Mouse (Mus musculus) neural tube, embryonic 14.5 days (tissue): ENCODE results near the gene Mup5. TPM values are rescaled to one million over a fixed set of nuclear protein-coding genes. Genes with fewer than 3 reads are reported as not detected.
"Not testable (repeated sequence)": the region's sequence is repeated elsewhere in the genome, so short reads cannot be mapped to it uniquely, and the experiment has no call there.

ENCODE experiments used
- ATAC-seq: fragments of 200-750 bp; cut with Nextera tagmentation; 2 replicates; pipeline ENCODE4 v1.8.0; 2017; ENCODE audit warnings: low read depth, mild to moderate bottlenecking, moderate TSS enrichment, moderate library complexity
- H3K27ac ChIP-seq: fragments of 300-500 bp; sonication (generic); 2 replicates; pipeline ENCODE4 v1.5.1; 2014; ENCODE audit warnings: low read depth, mild to moderate bottlenecking, control low read depth, low read length, moderate library complexity, mixed read lengths
- H3K27me3 ChIP-seq: fragments of 300-500 bp; sonication (generic); 2 replicates; pipeline ENCODE4 v1.6.1; 2014; ENCODE audit warnings: low read length; ENCODE audit not compliant: control insufficient read depth, insufficient read depth
- H3K36me3 ChIP-seq: fragments of 300-500 bp; sonication (generic); 2 replicates; pipeline ENCODE4 v1.6.1; 2014; ENCODE audit warnings: low read length, mixed read lengths; ENCODE audit not compliant: control insufficient read depth, insufficient read depth
- H3K4me1 ChIP-seq: fragments of 300-500 bp; sonication (generic); 2 replicates; pipeline ENCODE4 v1.6.1; 2014; ENCODE audit warnings: low read length; ENCODE audit not compliant: control insufficient read depth, insufficient read depth
- H3K4me2 ChIP-seq: fragments of 300-500 bp; sonication (generic); 2 replicates; pipeline ENCODE4 v1.6.1; 2014; ENCODE audit warnings: mild to moderate bottlenecking, low read depth, low read length, control low read depth
- H3K4me3 ChIP-seq: fragments of 300-500 bp; sonication (generic); 2 replicates; pipeline ENCODE4 v1.5.1; 2014; ENCODE audit warnings: low read depth, low read length, control low read depth, mixed read lengths
- H3K9ac ChIP-seq: fragments of 300-500 bp; sonication (generic); replicated peaks from 2 replicates; pipeline ENCODE4 v1.6.1; 2014; ENCODE audit warnings: low read depth, mild to moderate bottlenecking, control low read depth, low read length, mixed read lengths
- H3K9me3 ChIP-seq: fragments of 300-500 bp; sonication (generic); 2 replicates; pipeline ENCODE4 v1.6.1; 2016; ENCODE audit warnings: low read length; ENCODE audit not compliant: control insufficient read depth
- WGBS: fragments of 180-500 bp; shearing (Covaris S2); extraction: QIAGEN DNeasy Blood & Tissue Kit; methylation state at CpG from one replicate; pipeline ENCODE4 v1.1.7; 2014; 5-methylcytosine and 5-hydroxymethylcytosine counted together
- polyA plus RNA-seq: library from polyadenylated mRNA; unstranded; fragments of >200 nt; fragmentation: Nextera tagmentation; extraction: Ambion mirVana; gene quantifications from 2 replicates; pipeline ENCODE4 v1.2.1, GENCODE M21; 2014

Gene Mup5
- polyA plus RNA-seq = not detected in 2 replicates

- ATAC-seq = no peak
- 75% methylated on average over 4 of the region's 4 CpGs for WGBS
- H3K36me3 ChIP-seq = no peaks in the 10 kb centered on the region
Observed at GRCm38 (mm10) chr4:61834952-61835708, at the start of gene Mup5. TSS of gene Mup5 (minus strand) at chr4:61835233.

GRCm38 (mm10) chr4:61858160-61858559, 23.1 kb upstream of the Mup5 start:
- Histone ChIP-seq H3K27ac (no peak overlapping the region), H3K4me1 (no peaks in the 10 kb centered on the region), H3K36me3 (no peaks in the 10 kb centered on the region), H3K4me3 (no peak overlapping the region), H3K9ac (no peak overlapping the region), H3K27me3 (no peaks in the 10 kb centered on the region), H3K4me2 (no peak overlapping the region), H3K9me3 (no peaks in the 10 kb centered on the region)
- WGBS = 48% methylated on average over 4 of the region's 4 CpGs
- ATAC-seq = no peak

More at GRCm38 (mm10) chr4:61834952-61835708, at the start of gene Mup5:
- no peak within 1 kb of the TSS for H3K9ac ChIP-seq
- H3K27ac ChIP-seq = no peak within 1 kb of the TSS
- no peaks in the 10 kb centered on the region for H3K27me3 ChIP-seq
- H3K4me2 ChIP-seq = no peak within 1 kb of the TSS
- no peak within 1 kb of the TSS for H3K4me3 ChIP-seq
- no peaks in the 10 kb centered on the region for H3K9me3 ChIP-seq
- no peaks in the 10 kb centered on the region for H3K4me1 ChIP-seq

DNA sequence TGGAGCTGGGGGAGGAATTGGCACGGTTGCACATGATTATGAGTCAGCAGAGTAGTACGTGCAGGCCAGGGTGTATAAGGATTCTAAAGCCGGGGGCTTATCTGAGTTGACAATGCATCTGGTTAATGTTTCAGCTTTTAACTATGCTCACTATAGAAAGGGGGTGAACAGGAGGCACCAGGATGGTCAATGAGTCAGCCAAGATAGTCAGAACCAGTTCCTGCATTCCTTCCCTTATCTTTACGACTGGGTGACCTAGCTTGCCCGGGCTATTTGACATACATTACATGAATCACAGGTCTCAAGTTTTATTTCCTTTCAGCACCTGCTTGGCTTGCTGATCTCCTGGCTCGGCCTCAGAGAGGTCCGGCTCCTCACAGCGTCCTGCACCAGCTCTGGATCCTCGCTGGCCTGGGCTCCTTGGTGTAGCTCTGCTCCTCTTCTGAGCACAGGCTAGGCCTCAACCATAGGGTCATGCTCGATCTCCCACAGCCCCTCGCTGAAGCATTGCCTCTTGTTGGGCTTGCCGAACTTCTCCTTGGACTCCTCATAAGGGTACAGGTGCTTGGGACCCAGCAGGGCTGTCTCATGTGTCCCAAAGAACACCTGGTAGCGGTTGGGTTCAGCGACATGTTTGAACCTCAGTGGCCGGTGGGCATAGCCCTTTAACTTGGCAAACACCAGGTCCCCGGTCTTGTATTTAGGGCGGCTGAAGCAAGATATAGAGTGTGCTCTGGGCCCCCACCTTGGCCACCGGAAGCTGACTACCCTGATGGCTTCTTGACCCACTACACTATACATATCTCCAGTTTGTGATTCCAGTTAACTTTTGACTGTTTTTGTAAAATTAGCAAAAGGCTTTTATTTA, 21.0 kb upstream of the Mup5 start:
- no peak overlapping the region for H3K27ac ChIP-seq
- H3K27me3 ChIP-seq = no peaks in the 10 kb centered on the region
- H3K4me1 ChIP-seq = no peaks in the 10 kb centered on the region
- peak; percentile 60 for ATAC-seq
- H3K4me2 ChIP-seq = no peak overlapping the region
- no peak overlapping the region for H3K9ac ChIP-seq
- no peaks in the 10 kb centered on the region for H3K9me3 ChIP-seq
- no peak overlapping the region for H3K4me3 ChIP-seq
- 94% methylated on average over 18 of the region's 18 CpGs for WGBS
- H3K36me3 ChIP-seq = no peaks in the 10 kb centered on the region

GRCm38 (mm10) chr4:61855344-61855743, 20.3 kb upstream of the Mup5 start:
- Histone ChIP-seq H3K9ac (no peak overlapping the region), H3K4me1 (no peaks in the 10 kb centered on the region), H3K9me3 (no peaks in the 10 kb centered on the region), H3K27me3 (no peaks in the 10 kb centered on the region), H3K4me2 (no peak overlapping the region), H3K36me3 (no peaks in the 10 kb centered on the region), H3K27ac (no peak overlapping the region), H3K4me3 (no peak overlapping the region)
- WGBS = 86% methylated on average over 6 of the region's 6 CpGs
- no peak; the same call in 1 of the 2 replicates for ATAC-seq

DNA sequence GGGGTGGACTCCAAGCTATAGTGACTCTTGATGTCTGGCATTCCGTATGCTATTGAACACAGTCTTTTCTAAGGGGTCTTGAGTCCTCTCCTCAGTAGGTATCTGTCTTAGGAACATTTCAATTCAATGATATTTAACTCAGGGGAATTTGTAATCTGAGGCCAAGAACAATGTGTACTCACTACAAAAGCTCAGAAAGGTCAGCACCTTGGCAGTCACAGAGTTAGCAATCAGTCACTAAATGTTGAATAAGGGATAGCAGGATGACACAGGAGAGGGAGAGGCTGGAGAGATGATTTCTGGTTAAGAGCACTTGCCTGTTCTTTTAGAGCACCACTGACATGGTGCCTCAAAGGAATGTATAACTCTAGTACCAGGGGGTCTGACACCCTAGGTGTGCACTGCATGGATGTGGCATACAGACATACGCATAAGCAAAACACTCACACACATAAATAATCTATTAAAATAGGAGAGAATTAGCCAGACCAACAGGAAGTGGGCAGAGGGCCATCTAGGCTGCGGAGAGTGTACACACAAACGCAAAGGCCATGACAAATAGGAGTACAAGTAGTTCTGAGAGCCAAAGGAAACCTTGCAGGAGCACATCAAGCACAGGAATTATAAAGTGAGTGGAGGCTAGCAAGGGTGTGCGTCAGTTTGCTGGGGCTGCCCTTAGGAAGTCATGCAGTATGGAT, 9.9 kb upstream of the Mup5 start:
- WGBS = 92% methylated on average over 5 of the region's 5 CpGs
- Histone ChIP-seq H3K27ac (no peak overlapping the region), H3K9ac (no peak overlapping the region), H3K4me1 (no peaks in the 10 kb centered on the region), H3K4me3 (no peak overlapping the region), H3K27me3 (no peaks in the 10 kb centered on the region), H3K4me2 (no peak overlapping the region), H3K9me3 (0 out of 2 replicates have a peak, but pooled peaks cover 2% of the 10 kb centered on the region), H3K36me3 (no peaks in the 10 kb centered on the region)
- ATAC-seq = no peak

- H3K9ac ChIP-seq = no peak overlapping the region
- no peaks in the 10 kb centered on the region for H3K36me3 ChIP-seq
- H3K4me2 ChIP-seq = no peak overlapping the region
- H3K4me3 ChIP-seq = no peak overlapping the region
- ATAC-seq = no peak
- no peaks in the 10 kb centered on the region for H3K9me3 ChIP-seq
- no peaks in the 10 kb centered on the region for H3K4me1 ChIP-seq
- no peaks in the 10 kb centered on the region for H3K27me3 ChIP-seq
- H3K27ac ChIP-seq = no peak overlapping the region
- 77% methylated on average over 4 of the region's 4 CpGs for WGBS
Observed at GRCm38 (mm10) chr4:61829211-61829610, 5.8 kb downstream of the Mup5 start.

- 87% methylated on average over 15 of the region's 15 CpGs for WGBS
- ATAC-seq = no peak
- H3K4me1 ChIP-seq = no peaks in the 10 kb centered on the region
Observed at GRCm38 (mm10) chr4:61823185-61823584, 11.8 kb downstream of the Mup5 start.

DNA sequence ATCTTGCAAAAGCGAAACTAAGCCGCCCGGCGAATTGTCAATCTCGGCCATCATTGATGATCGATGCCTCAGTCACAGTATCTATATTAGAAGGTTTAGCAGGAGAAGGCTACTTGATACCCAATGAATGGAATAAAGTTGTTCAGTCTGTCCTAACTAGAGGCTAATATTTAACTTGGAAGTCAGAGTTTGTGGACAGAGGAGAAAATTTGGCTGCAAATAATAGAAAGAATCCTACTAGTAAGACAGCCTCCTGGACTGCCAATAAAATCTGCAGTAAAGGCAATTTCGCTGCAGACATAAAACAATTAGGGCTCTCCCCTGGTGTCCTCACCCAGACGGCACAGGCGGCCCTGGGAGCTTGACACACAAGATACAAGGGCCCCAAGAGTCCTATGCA, 12.5 kb downstream of the Mup5 start:
- not testable (repeated sequence) for H3K4me2 ChIP-seq, H3K4me3 ChIP-seq, H3K27ac ChIP-seq, ATAC-seq, H3K9ac ChIP-seq, H3K36me3 ChIP-seq, H3K9me3 ChIP-seq, H3K4me1 ChIP-seq, H3K27me3 ChIP-seq
- WGBS = 76% methylated on average over 9 of the region's 9 CpGs

More at GRCm38 (mm10) chr4:61823185-61823584, 11.8 kb downstream of the Mup5 start:
- H3K4me3 ChIP-seq = no peak overlapping the region
- no peaks in the 10 kb centered on the region for H3K36me3 ChIP-seq
- peaks cover 6% of the 10 kb centered on the region for H3K9me3 ChIP-seq
- H3K4me2 ChIP-seq = no peak overlapping the region
- no peak overlapping the region for H3K27ac ChIP-seq
- no peaks in the 10 kb centered on the region for H3K27me3 ChIP-seq
- no peak overlapping the region for H3K9ac ChIP-seq
